Mouse (Mus musculus): ENCODE data around the gene Twistnb.

Gene Twistnb

GRCm38 (mm10) chr12:33429387-33430160, at the start of gene Twistnb:
Gene Twistnb, plus strand, starts transcription at chr12:33429635.
- DNase-seq: peak; percentile 96

GRCm38 (mm10) chr12:33388842-33389241, 40.6 kb upstream of the Twistnb start:
- peak; percentile 61 for DNase-seq

- no peak for DNase-seq
Measured at GRCm38 (mm10) chr12:33390844-33391560, 38.4 kb upstream of the Twistnb start.

DNA sequence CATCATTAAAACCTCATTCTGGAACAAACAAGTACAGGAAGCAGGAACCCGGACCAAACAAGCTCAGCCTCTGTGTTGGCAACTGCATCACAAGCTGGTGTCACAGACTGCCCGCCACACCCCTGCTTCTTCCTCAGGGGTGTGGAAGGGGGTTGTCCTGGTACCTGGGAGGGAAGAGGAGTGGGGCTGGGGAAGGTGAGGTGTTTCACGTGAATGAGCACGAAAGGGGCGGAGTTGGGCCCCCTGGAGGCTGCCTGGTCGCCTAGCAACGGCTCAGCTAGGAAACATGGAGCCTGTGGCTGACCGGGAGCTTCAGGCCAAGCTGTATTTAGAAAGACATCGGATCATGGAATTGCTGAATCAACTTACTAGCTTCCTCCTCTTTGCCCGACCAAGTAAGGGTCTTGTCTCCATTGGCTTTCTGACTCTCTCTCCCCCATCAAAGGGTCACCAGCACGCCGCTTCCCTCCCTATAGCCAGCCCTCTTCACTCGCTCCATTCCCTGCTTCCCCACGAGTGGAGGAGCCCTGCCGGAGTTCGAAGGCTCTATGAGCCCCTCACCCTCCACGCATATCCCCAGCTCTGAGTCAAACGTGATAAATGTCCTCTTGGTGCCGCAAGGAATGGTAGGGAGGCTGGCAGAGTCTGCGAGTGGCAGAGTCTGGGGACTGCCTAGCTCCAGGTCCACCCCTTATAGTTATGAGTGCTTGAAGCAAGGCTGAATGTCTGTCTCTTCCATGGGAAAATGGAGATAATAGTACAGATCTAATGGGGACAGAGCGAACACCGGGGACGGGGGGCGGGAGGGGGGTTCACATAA, 34.4 kb upstream of the Twistnb start, which contains the start of gene Efcab10:
Efcab10 (plus strand) TSS at position 51 of the 820 bp plus-strand sequence.
- no peak for DNase-seq

DNA sequence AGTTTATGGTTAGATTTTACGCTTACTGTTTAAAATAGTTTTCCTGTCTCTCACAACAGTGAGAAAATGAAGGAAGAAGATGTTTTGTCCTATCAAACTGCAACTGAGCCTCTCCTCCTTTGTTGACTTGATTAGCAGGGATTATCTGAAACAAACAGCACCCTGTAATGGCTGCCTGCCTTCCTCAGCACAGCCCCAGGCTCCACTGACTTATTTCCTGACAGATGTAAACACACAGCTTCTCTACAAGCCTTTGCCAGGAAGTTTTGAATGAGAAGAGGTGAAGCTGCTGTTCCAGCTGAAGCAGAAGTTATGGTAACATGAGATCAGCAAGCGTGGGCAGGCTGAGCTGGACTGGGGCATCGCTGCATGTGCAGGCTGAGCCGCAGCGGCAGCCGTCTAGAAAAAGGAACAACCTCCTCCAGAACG, 26.2 kb upstream of the Twistnb start:
- no peak for DNase-seq

DNA sequence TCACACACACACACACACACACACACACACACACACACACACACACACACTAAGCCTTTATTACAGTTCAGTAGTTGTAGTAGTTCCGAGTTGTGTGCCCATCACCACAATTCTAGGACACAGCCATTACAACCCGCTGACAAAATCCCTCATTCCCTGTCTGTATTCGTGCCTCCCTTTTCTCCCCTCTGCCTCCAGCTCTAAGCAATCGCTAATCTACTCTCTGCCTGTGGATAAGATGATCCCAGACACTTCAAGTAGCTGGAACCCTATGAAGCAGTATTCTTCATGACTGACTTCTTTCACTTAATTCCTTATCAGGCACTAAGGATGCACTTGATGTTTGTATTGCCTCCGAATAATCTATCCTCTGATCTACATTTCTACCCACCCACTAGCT, 24.4 kb upstream of the Twistnb start:
- no peak for DNase-seq

GRCm38 (mm10) chr12:33405398-33406026, 23.9 kb upstream of the Twistnb start:
- no peak for DNase-seq

DNA sequence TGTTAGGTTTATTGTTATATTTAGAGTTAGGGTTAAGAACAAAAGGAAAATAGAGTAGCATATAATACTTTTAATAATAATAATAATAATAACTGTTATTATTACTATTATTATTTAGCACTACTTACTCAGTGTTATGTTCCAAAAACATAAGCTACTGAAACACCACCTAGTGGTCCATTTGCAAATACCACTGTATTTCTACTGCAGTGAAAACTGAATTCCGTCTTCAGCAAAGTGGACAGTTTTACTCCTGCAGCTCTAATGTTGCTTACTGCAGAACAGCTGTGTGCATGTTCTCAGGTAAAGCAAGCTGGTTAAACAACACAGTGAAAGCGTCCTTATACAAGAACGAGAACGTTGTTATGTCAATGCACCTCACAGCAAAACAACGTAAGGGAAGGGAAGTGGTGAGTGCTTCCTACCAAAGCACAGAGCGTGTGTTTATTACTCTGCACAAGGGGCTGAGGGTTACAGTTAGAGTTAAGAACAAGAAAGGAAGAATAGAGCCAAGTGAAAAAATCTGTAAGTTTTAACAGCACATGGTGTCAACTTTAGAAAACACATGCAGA, 17.8 kb upstream of the Twistnb start:
- no peak for DNase-seq

DNA sequence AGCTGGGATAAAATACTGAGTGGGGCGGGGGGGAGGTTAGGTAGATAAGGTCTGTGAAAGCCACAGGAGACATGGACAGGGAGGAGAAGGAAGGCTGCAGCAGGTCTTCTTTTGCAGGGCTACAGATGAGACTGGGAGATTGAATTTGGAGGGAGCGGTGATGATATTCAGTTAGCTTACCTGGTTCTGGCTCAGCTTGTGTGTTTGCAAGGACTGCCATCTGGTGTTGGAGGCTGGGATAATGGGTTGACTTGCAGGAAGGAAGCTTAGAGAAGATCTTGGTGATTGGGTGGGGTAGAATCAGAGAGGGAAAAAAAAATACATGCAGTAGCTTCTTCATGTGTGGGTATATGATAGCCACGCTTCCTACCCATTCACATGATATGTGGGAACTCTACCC, 5.1 kb upstream of the Twistnb start:
- peak; percentile 20 for DNase-seq

DNA sequence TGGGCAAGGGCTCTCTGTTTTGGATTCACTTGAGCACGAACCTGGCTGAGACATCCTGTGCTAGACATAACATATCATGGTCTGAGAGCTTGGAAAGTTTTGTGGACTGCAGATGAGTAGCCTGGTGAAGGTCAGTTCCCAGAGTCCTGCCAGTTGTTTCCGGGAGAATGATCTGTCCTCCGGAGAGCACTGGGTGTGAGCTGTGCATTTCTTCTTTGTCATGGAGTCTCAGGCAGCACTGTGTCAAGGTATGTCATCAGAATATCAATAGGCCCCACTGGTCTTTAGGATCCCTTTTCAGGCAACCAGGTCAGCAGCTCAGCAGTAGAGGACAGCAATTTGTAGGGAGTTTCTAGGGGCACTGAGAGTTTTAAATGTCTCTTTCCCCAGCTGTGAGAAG, 2.1 kb upstream of the Twistnb start:
- DNase-seq: no peak

DNA sequence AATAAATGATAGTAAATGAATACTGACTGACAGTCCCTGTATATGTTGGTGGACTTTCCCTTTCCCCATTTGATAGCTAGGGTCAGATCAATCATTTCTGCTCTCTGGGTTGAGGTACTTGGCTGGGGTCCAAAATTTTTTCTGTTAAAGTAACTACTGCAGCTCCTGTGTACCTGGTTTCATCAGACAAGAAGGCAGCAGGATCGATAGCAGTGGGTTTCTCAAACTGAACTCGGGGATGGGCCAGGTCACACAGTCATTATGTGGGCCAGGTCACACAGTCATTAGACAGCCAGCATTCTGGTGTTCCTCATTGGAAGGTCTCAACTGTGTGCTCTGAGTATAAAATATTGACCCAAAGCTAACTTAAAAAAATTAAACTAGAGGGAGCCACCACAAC, 1.7 kb upstream of the Twistnb start:
- no peak for DNase-seq

GRCm38 (mm10) chr12:33433812-33434211, 4.4 kb downstream of the Twistnb start:
- DNase-seq: no peak

DNA sequence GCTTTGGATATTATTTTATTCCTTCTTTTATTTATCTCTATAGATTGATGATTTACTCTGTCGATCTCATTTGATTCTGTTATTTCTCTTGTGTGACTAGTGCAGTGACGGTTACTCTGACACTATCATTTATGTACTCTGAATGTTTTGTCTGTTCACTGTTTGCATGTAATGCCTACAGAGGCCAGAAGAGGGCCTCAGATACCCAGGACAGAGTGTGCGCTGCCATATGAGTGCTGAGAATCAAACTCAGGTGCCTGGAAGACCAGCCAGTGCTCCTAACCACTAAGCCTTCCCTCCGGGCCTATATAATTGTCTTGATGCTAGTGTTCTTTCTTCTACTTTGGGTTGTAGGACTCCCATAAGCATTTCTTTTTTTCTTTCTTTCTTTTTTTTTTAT, 5.3 kb downstream of the Twistnb start:
- DNase-seq: no peak

- DNase-seq: no peak
Measured at GRCm38 (mm10) chr12:33455418-33455817, 26.0 kb downstream of the Twistnb start.

- DNase-seq: no peak
Measured at GRCm38 (mm10) chr12:33456242-33456641, 26.8 kb downstream of the Twistnb start.

DNA sequence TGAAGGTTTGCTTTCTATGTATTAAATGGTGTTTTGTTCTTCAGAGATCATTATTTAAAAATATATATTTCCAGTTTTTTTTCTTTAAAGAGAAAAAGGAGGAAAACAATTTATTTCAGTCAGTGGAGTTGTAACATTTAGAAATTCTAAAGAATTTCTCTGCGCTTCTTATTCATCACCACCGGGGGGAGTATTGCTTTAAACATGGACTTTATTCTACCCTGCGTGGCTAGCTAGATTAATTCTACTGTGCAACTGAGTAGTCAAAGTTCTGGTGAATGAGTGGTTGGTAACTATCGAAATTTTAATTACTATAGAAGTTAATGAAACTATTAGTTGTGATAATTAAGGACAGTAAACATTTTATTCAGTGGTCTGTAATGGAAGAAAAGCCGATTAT, 51.5 kb downstream of the Twistnb start:
- DNase-seq: no peak

DNA sequence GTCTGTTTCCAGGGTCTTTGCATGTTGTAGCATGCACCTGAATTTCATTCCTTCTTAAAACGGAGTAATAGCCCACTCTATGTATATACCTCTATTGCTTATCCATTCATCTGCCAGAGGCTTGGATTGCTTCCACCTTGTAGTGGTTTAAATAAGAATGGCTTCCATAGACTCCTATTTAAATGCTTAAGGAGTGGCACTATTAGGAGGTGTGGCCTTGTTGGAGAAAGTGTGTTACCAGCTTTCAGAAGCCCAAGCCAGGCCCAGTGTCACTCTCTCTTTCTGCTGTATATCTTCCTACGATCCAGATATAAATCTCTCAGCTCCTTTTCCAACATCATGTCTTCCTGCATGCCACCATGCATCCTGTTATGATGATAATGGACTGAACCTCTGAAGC, 53.5 kb downstream of the Twistnb start:
- DNase-seq: no peak
